Mouse (Mus musculus) spleen, adult 2 months (tissue): ENCODE data around the gene Gm20517. TPM values are rescaled to one million over a fixed set of nuclear protein-coding genes. Genes with fewer than 3 reads are reported as not detected.

ENCODE experiments used
- DNase-seq, 2 experiments: peaks; one replicate each; pipeline versions ENCODE4 v3.0.0 to v3.0.0-alpha.2; 2012 to 2021; ENCODE audit warnings: low spot score in 2 of 2, low read depth in 1 of 2
- H3K27ac ChIP-seq: fragments of 200-500 bp; 2 replicates; pipeline ENCODE4 v1.5.1; 2012; ENCODE audit warnings: low read length, inconsistent platforms; ENCODE audit not compliant: insufficient read depth
- H3K27me3 ChIP-seq: fragments of 200-500 bp; 2 replicates; pipeline ENCODE4 v1.6.1; 2012; ENCODE audit warnings: mild to moderate bottlenecking, moderate library complexity, low read length, inconsistent platforms; ENCODE audit not compliant: control insufficient read depth, insufficient read depth
- H3K36me3 ChIP-seq: fragments of 200-500 bp; 2 replicates; pipeline ENCODE4 v1.6.1; 2012; ENCODE audit warnings: mild to moderate bottlenecking, low read length, inconsistent platforms; ENCODE audit not compliant: control insufficient read depth, insufficient read depth
- H3K4me1 ChIP-seq: fragments of 200-500 bp; 2 replicates; pipeline ENCODE4 v1.6.1; 2011; ENCODE audit warnings: inconsistent platforms; ENCODE audit not compliant: control insufficient read depth, insufficient read depth, insufficient read length
- H3K4me3 ChIP-seq: fragments of 200-500 bp; 2 replicates; pipeline ENCODE4 v1.5.1; 2011; ENCODE audit warnings: mild to moderate bottlenecking, inconsistent platforms; ENCODE audit not compliant: insufficient read depth, insufficient read length; ENCODE audit errors: extremely low read depth
- CTCF ChIP-seq: fragments of 200-500 bp; IDR thresholded peaks from 2 replicates; pipeline ENCODE4 v1.5.1; 2011; ENCODE audit warnings: mild to moderate bottlenecking, inconsistent platforms; ENCODE audit not compliant: insufficient read depth, insufficient read length, insufficient replicate concordance; ENCODE audit errors: extremely low read depth
- POLR2A ChIP-seq: fragments of 200-500 bp; IDR thresholded peaks from 2 replicates; pipeline ENCODE4 v1.6.1; 2011; ENCODE audit warnings: low read depth, low read length, inconsistent platforms
- WGBS: fragments of 180-500 bp; shearing (Covaris S2); methylation state at CpG from one replicate; pipeline ENCODE4 v1.1.7; 2018; 5-methylcytosine and 5-hydroxymethylcytosine counted together
- polyA plus RNA-seq: library from polyadenylated mRNA; depleted of rRNA; stranded (reverse); fragments of >200 nt; gene quantifications from 2 replicates; pipeline ENCODE4 v1.2.3, GENCODE M21; 2012

Gm20517 gene
- polyA plus RNA-seq, 1 experiment, result 0.39 TPM

DNA sequence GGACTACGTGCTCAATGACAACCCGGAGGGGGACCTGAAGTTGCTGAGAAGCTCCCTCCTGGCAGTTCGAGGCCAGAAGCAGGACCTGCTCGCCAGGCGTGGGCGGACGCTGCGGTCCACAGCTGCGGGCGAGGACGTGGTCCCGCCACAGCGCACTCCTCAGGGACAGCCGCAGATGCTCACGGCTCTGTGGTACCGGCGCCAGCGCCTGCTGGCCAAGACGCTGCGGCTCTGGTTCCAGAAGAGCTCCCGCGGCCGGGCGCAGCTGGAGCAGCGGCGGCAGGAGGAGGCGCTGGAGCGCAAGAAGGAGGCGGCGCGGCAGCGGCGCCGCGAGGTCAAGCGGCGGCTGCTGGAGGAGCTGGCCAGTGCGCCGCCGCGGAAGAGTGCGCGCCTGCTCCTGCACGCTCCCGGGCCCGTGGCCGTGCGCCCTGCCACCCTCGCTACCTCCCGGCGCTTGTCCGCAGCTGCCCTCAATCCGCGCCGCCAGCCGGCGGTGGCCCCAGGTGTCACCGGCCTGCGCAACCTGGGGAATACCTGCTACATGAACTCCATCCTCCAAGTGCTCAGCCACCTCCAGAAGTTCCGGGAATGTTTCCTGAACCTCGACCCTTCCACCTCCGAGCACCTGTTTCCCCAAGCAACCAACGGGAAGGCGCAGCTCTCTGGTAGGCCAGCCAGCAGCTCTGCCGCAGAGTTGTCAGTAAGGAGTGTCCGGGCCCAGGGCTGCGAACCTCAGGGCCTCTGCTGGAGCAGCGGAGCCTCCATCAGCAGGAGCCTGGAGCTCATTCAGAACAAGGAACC, 61.1 kb downstream of the Gm20517 start:
- WGBS, result 18% methylated on average over 68 of the region's 68 CpGs
- no peak for TF ChIP-seq POLR2A
- no peak for TF ChIP-seq CTCF
- H3K27me3 ChIP-seq, result no peaks in the 10 kb centered on the region; the same call in 1 of the 2 replicates
- no peak overlapping the region for H3K27ac ChIP-seq
- DNase-seq, result no peak
- peak overlapping the region; percentile 15; the same call in 1 of the 2 replicates for H3K4me3 ChIP-seq
- no peaks in the 10 kb centered on the region; the same call in 1 of the 2 replicates for H3K36me3 ChIP-seq
- peaks cover 3% of the 10 kb centered on the region; the same call in 1 of the 2 replicates for H3K4me1 ChIP-seq

DNA sequence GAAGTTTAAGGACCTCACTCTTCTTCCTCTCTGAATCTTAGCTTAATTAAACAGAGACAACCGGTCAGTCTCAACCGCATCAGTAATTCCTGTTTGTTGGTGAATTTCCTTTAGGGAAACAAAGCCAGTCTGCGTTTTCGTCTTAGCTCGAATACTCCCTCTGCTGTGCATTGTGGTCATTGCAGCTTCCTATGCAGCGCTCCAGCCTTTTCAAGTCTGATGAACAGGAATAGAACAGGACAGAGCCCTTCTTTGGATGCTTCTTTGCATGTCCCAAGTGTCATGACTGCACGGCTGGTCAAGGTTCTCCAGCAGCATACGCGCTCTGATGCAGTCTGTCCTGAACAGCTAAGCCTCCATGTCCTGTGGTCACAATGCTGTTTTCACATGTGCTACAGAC, 65.2 kb downstream of the Gm20517 start:
- Histone ChIP-seq H3K27ac (no peak overlapping the region), H3K27me3 (no peaks in the 10 kb centered on the region; the same call in 1 of the 2 replicates), H3K36me3 (no peaks in the 10 kb centered on the region; the same call in none of the 2 replicates), H3K4me3 (no peak overlapping the region), H3K4me1 (peaks cover 3% of the 10 kb centered on the region; the same call in 1 of the 2 replicates)
- TF ChIP-seq POLR2A (no peak), CTCF (peak; percentile 56; the same call in 1 of the 2 replicates)
- WGBS, result 33% methylated on average over 9 of the region's 9 CpGs
- peak in 1 of 2 experiments; percentile 37 for DNase-seq

- Histone ChIP-seq H3K36me3 (no peaks in the 10 kb centered on the region; the same call in none of the 2 replicates), H3K27ac (no peak overlapping the region), H3K27me3 (no peaks in the 10 kb centered on the region), H3K4me3 (no peak overlapping the region), H3K4me1 (no peaks in the 10 kb centered on the region)
- no peak for TF ChIP-seq POLR2A
- no peak for TF ChIP-seq CTCF
- 95% methylated on average over 5 of the region's 5 CpGs for whole genome bisulfite sequencing
- no peak for DNase-seq
These were observed 66.8 kb downstream of the Gm20517 start for GRCm38 (mm10) chr17:47678238-47678637.

- no peak for DNase-seq
- no peak for TF ChIP-seq CTCF
- no peak for TF ChIP-seq POLR2A
- 93% methylated on average over 5 of the region's 5 CpGs for WGBS
- H3K27me3 ChIP-seq, result no peaks in the 10 kb centered on the region
- H3K4me3 ChIP-seq, result no peak overlapping the region
- no peaks in the 10 kb centered on the region; the same call in none of the 2 replicates for H3K36me3 ChIP-seq
- H3K27ac ChIP-seq, result no peak overlapping the region
- no peaks in the 10 kb centered on the region for H3K4me1 ChIP-seq
These were observed 67.3 kb downstream of the Gm20517 start for GRCm38 (mm10) chr17:47678702-47679101.

GRCm38 (mm10) chr17:47682836-47683235, 71.4 kb downstream of the Gm20517 start:
- 63% methylated on average over 4 of the region's 4 CpGs for WGBS
- no peaks in the 10 kb centered on the region for H3K27me3 ChIP-seq
- H3K27ac ChIP-seq, result no peak overlapping the region
- no peak for DNase-seq
- no peaks in the 10 kb centered on the region for H3K4me1 ChIP-seq
- TF ChIP-seq POLR2A (no peak), CTCF (no peak)
- peaks cover 2% of the 10 kb centered on the region for H3K36me3 ChIP-seq
- no peak overlapping the region for H3K4me3 ChIP-seq

DNA sequence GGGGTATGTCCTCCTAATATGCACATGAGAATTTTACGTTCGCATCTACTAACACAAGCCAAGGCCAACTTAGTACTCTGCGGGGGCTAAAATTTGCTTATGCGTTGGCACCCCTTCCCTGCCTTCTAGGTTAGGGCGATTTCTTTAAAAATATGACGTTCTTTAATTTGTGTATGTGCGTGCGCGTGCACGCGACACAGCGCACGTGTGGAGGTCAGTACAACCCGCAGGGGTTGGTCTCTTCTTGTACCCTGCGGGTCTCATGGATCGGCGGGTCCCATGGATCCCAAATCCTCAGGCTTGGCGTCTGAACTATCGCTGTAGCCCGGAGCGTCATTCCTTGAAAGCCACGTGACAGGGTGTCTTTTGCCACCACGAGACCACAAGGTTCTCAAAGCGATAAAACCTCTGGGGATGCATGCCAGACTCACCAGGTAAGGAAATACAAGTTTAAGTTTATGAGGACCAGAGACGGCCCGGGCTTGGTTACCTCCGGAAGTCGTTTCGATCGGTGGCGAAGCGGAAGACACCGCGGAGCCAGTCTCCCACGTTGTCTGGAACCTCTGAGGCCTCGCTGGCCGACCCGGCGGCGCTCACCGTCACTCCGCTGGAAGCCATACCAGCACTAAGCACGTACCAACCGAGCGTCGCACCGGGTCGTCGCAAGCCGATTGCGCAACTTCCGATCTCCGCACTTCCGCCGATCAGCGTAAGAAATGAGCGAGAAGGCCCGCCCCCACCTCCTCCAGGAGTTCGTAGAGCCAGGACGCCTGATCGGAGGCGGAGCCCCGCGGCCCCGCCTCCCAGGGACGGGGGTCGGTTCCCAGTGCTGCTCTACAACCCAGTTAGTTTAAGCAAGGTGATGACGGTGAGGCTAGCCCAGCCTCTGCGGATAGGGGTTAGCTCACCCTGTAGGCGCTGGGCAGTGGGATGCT, 76.3 kb downstream of the Gm20517 start:
- DNase-seq, result peak; percentile 90 to 92
- H3K36me3 ChIP-seq, result peaks cover 2% of the 10 kb centered on the region; the same call in 1 of the 2 replicates
- H3K27ac ChIP-seq, result peak overlapping the region; percentile 53
- 2% methylated on average over 70 of the region's 70 CpGs for WGBS
- H3K4me3 ChIP-seq, result peak overlapping the region; percentile 80
- no peaks in the 10 kb centered on the region for H3K27me3 ChIP-seq
- TF ChIP-seq POLR2A (peak; percentile 78), CTCF (no peak)
- H3K4me1 ChIP-seq, result peaks cover 5% of the 10 kb centered on the region; the same call in 1 of the 2 replicates
